Mouse (Mus musculus) olfactory bulb, adult 2 months (tissue): ENCODE results near the gene Trim75. TPM values are rescaled to one million over a fixed set of nuclear protein-coding genes. Genes with fewer than 3 reads are reported as not detected.
"Not testable (repeated sequence)": the region's sequence is repeated elsewhere in the genome, so short reads cannot be mapped to it uniquely, and the experiment has no call there.

ENCODE experiments used
- H3K27ac ChIP-seq: fragments of 200-500 bp; 2 replicates; pipeline ENCODE4 v1.5.1; 2012; ENCODE audit warnings: low read depth, low read length; ENCODE audit not compliant: insufficient read depth
- H3K4me1 ChIP-seq: fragments of 200-500 bp; 2 replicates; pipeline ENCODE4 v1.6.1; 2012; ENCODE audit warnings: low read length; ENCODE audit not compliant: control insufficient read depth, insufficient read depth
- H3K4me3 ChIP-seq: fragments of 200-500 bp; 2 replicates; pipeline ENCODE4 v1.5.1; 2012; ENCODE audit warnings: mild to moderate bottlenecking, low read depth, low read length, moderate library complexity; ENCODE audit not compliant: insufficient read depth
- CTCF ChIP-seq: fragments of 200-500 bp; IDR thresholded peaks from 2 replicates; pipeline ENCODE4 v1.5.1; 2012; ENCODE audit warnings: low read depth, mild to moderate bottlenecking, low read length, moderate library complexity; ENCODE audit not compliant: insufficient read depth
- POLR2A ChIP-seq: fragments of 200-500 bp; IDR thresholded peaks from 2 replicates; pipeline ENCODE4 v1.6.1; 2012; ENCODE audit warnings: mild to moderate bottlenecking, low read depth, low read length, moderate library complexity; ENCODE audit not compliant: insufficient read depth
- WGBS: fragments of 180-500 bp; shearing (Covaris S2); methylation state at CpG from one replicate; pipeline ENCODE4 v1.1.7; 2018; 5-methylcytosine and 5-hydroxymethylcytosine counted together
- polyA plus RNA-seq: library from polyadenylated mRNA; stranded (reverse); fragments of >200 nt; gene quantifications from 2 replicates; pipeline ENCODE4 v1.2.4, GENCODE M21; 2012; ENCODE audit warnings: low replicate concordance; ENCODE audit not compliant: missing spikeins, insufficient read depth, insufficient read length

The Trim75 gene
- polyA plus RNA-seq, 1 experiment = not detected

DNA sequence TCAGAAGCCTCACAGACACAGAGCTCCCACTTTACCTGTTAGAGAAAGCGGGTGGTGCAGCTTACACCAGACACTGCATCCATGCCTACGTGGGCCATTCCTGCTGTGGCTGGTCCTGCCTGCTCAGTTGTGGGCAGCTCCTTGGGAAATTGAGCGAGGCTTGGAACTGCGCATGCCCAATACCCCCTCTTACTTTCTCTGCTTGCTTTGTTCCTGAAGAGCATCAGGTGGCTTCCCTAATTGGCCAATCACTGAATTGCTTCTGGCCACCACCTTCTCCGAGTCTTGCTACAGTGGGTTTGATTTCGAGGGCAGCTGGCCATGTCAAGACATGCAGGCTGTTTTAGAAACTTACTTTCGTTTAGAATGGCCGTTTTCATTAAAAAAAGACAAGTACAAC is 30.8 kb upstream of the Trim75 start, which contains the start of the genes Trim61 and Trim60:
TSS of gene Trim61 (minus strand) at position 101 of the 400 bp plus-strand sequence.
TSS of gene Trim60 (minus strand) at position 162 of the 400 bp plus-strand sequence.
- no peaks in the 10 kb centered on the region for H3K4me1 ChIP-seq
- no peak within 1 kb of the TSS for H3K27ac ChIP-seq
- H3K4me3 ChIP-seq = no peak within 1 kb of the TSS
- TF ChIP-seq POLR2A (no peak), CTCF (no peak)
- 75% methylated on average over 8 of the region's 8 CpGs for WGBS

DNA sequence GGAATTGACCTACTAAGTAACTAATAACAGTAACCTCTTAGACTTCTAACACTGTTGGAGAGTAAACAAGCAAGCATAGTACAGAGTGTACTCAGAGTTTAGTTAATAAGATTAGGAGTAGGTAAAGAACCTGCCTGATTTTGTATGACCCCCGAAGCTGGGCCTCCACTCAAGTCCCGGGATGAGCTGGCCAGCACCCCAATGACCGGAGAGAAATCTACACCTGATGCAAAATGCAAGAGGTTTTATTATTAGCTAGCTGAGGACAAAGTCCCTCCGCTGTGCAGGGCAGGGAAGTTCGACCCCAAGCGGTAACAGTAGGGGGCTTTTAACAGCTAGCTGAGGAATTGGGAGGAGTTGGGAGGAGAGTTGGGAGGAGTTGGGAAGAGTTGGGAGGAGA is 20.0 kb upstream of the Trim75 start:
- not testable (repeated sequence) for H3K27ac ChIP-seq, H3K4me1 ChIP-seq, H3K4me3 ChIP-seq
- WGBS = 65% methylated on average over 6 of the region's 6 CpGs

DNA sequence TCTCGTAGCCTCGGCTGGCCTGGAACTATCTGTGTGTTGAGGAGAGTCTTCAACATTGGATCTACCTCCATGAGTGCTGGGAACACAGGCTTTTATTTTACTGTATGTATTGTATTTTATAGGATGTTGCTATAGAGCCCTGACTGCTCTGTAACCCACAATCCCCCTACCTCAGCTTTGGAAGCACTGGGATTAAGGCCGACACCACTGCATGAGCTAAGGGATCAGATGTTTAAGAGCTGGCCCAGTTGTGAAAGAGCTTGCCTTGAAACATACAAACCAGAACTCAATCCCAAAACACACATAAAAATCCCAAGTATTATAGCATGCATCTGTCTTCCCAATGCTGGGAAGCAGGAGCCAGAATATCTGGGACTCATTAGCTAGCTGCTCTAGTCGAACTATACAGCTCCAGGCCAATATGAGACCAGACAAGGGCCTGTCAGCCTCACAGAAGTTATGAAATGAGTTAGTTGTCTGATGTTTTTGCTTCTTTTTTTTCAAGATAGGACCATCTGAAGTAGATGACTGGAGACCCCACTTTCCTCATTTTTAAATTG is 11.3 kb upstream of the Trim75 start:
- Histone ChIP-seq H3K4me1 (no peaks in the 10 kb centered on the region), H3K27ac (no peak overlapping the region), H3K4me3 (no peak overlapping the region)
- 88% methylated on average over 4 of the region's 4 CpGs for WGBS
- TF ChIP-seq POLR2A = no peak
- TF ChIP-seq CTCF = no peak

DNA sequence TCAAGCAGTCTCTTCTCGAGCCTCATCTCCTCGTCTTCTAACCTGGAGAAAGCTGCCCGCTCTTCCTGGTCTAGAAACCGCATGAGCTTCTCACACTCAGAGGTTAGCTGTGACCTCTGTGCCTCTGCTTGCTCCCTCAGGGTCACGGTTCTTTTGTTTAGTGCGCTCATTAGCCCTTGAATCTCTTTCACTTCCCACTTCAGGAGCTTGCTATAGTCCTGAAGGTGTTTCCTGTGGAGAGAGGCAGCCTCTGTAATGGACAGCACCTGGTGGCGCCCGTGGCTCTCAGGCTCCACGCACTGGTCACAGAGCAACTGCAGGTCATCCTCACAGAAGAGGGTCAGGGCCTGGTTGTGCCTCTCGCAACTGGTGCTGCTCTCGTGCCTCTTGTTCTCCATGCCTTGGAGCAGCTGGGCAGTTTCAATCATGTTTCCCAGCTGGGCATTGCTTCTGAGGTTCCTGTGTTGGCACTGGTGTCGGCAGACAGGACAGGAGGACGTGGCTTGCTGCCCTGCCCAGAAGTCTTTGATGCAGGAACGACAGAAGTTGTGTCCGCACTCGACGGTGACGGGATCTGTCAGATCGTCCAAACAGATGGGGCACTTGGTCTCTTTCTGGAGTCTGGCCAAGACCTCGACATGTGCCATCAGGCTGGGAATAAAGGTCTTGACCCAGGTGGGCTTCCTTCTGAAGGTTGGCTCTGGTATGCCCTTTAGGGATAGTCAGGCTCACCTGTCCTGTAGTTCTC is 4.3 kb downstream of the Trim75 start:
- 74% methylated on average over 20 of the region's 20 CpGs for WGBS
- no peak overlapping the region for H3K27ac ChIP-seq
- TF ChIP-seq CTCF = no peak
- TF ChIP-seq POLR2A = no peak
- H3K4me3 ChIP-seq = no peak overlapping the region
- no peaks in the 10 kb centered on the region for H3K4me1 ChIP-seq

DNA sequence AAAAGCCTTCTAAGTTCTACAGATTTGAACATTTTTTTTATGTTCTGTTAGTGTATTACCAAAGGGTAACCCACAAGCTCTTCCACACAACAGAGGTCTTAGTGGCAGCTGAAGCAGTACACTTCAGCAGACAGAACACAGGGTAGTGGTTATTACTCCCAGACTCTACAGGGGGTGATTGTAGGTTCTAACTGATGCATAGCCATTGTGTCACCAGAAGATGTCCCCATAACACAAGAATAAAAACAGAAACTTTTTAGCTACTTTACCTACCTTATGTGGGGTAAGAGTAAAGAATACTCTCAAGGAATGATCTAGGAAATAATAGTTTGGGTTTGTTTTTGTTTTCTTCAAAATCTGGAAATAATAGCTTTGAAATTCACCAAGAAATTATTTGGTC is 24.8 kb downstream of the Trim75 start:
- TF ChIP-seq CTCF = no peak
- TF ChIP-seq POLR2A = no peak
- Histone ChIP-seq H3K4me3 (no peak overlapping the region), H3K4me1 (no peaks in the 10 kb centered on the region), H3K27ac (no peak overlapping the region)

DNA sequence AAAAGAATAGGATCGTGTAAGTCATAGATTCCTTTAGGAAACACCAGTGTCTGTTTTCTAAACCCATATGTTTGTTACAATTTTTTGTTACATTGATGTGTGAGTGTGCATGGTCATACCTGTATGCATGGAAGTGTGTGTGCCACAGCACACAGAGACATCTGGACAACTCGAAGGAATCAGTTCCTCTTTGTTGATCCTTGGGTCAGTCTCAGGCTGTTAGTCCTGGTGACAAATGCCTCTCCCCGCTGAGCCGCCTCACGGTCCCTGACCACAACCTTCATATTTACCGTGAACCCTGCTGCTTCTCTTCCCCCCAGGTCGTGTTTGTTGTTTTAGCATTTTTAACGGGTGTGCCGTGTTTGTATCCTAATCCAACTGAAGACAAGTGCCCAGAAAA is 28.6 kb downstream of the Trim75 start:
- no peak overlapping the region for H3K4me3 ChIP-seq
- H3K4me1 ChIP-seq = no peaks in the 10 kb centered on the region
- no peak overlapping the region for H3K27ac ChIP-seq
- 89% methylated on average over 9 of the region's 9 CpGs for WGBS
- TF ChIP-seq CTCF (no peak), POLR2A (no peak)

DNA sequence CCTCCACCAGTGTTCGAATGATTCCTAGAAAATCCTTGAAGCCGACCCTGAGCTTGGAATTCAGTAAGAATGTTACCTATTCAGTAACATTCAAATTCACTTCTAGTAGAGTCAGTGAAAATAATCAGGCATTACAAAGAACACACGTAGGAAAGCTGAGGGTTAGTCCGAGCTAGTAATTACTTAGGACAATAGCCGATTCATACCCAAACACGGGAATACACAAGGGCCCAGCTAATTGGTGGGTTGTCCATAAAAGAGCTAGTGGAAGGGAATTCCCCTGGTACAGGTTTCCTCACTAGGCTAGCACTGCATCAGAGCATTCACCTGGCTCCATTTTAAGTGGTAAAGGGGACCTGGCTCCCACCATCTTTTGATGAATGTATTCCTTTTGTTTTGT is 35.5 kb downstream of the Trim75 start:
- no peak for TF ChIP-seq CTCF
- no peak for TF ChIP-seq POLR2A
- 54% methylated on average over 6 of the region's 6 CpGs for WGBS
- Histone ChIP-seq H3K4me3 (no peak overlapping the region), H3K27ac (no peak overlapping the region), H3K4me1 (0 out of 2 replicates have a peak, but pooled peaks cover 2% of the 10 kb centered on the region)

DNA sequence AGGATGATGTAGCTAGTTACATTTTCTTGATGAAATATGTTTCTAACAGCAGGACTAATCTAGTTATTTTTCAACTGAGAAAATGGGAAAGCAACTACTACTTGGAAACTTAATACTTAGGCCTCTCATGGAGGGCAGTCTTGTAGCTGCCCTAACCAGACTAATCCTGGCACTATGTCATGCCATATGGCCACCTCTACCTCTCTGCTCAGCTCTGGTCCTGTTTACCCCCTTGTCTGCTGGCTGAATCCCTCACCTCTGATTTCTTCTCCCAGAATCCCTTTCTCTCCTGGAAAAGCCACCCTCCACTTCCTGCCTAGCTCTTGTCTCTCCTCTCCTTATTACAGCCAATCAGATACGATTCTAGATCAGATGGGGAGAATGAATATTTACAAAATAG is 39.3 kb downstream of the Trim75 start:
- 64% methylated on average over 1 of the region's 1 CpGs for WGBS
- TF ChIP-seq POLR2A (no peak), CTCF (no peak)
- Histone ChIP-seq H3K27ac (no peak overlapping the region), H3K4me1 (0 out of 2 replicates have a peak, but pooled peaks cover 2% of the 10 kb centered on the region), H3K4me3 (no peak overlapping the region)

DNA sequence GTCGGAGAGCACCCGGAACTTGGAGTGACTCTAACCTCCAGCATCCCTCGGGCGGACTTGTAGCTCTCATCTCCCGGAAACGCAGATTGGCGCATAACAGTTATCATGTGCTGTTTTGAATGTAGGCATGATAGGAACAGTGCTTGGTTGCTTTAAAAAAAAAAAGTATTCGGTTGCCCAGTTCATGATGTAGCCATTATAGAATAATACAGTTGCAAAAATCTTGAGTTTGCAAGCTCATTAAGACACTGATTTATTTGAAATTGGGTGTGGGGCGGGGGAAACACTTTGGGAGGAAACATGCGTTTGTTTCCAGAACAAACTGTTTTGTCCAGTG is 40.0 kb downstream of the Trim75 start:
- 3% methylated on average over 10 of the region's 10 CpGs for WGBS

More for the DNA sequence above, 40.0 kb downstream of the Trim75 start:
- H3K27ac ChIP-seq = peak overlapping the region; percentile 65
- TF ChIP-seq CTCF = no peak
- no peak for TF ChIP-seq POLR2A
- H3K4me3 ChIP-seq = peak overlapping the region; percentile 99
- peaks cover 6% of the 10 kb centered on the region for H3K4me1 ChIP-seq
